Mouse (Mus musculus): ENCODE data around the gene Dpf3. TPM values are rescaled to one million over a fixed set of nuclear protein-coding genes. Genes with fewer than 3 reads are reported as not detected.

Gene Dpf3
- polyA plus RNA-seq, 1 experiment from 2014 or later, result 18.0 TPM

DNA sequence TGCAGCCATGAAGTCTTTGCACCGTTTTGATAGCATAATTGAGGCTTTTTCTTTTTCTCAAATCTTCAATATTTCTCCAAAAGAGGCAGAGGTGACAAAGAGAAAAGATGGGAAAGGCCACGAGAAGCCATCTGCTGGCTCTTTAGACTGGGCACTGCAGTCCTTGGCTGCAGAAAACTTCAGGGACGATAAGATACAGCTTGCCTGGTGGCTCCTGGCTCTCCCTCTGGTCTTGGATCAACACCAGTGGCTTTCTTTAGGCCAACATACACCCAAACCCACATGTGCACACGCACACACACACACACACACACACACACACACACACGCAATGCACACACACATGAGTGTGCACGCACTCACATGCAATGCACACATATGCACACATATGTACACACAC lies 278.7 kb downstream of the Dpf3 start:
- no peaks in the 10 kb centered on the region for H3K9me3 ChIP-seq (replicated peaks)
- H3K9ac ChIP-seq, result no peak overlapping the region
- ATAC-seq (ENCODE audit: low FRiP score), result no peak
- no peak overlapping the region for H3K27ac ChIP-seq
- H3K4me2 ChIP-seq (replicated peaks), result no peak overlapping the region
- no peak overlapping the region for H3K4me3 ChIP-seq
- H3K4me1 ChIP-seq, result peaks cover 42% of the 10 kb centered on the region
- H3K36me3 ChIP-seq, result no peaks in the 10 kb centered on the region
- 68% methylated on average over 6 of the region's 6 CpGs for WGBS
- no peaks in the 10 kb centered on the region for H3K27me3 ChIP-seq

DNA sequence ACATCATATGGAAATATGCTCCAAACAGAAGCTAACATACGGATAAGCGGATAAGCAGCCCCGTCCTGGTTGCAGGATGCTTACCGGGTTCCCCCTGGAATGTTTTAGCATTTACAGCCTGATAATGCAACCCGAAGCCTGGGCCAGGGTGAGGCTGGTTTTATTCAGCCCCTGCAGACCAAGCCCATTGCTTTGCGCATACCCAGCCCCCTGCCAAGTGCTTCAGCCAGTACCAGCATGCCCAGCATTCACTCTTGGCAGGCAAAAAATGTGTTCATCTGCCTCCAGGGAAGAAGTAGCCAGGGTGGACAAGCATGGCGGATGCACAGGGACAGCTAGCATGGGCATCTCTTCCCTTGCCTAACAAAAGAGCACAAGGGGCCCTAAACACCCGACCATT lies 279.5 kb downstream of the Dpf3 start:
- Histone ChIP-seq H3K4me3 (no peak overlapping the region), H3K4me2 (replicated peaks) (no peak overlapping the region), H3K9ac (no peak overlapping the region), H3K27ac (no peak overlapping the region), H3K27me3 (no peaks in the 10 kb centered on the region), H3K9me3 (replicated peaks) (no peaks in the 10 kb centered on the region), H3K4me1 (peaks cover 36% of the 10 kb centered on the region), H3K36me3 (no peaks in the 10 kb centered on the region)
- ATAC-seq (ENCODE audit: low FRiP score), result no peak
- WGBS, result 60% methylated on average over 8 of the region's 8 CpGs

DNA sequence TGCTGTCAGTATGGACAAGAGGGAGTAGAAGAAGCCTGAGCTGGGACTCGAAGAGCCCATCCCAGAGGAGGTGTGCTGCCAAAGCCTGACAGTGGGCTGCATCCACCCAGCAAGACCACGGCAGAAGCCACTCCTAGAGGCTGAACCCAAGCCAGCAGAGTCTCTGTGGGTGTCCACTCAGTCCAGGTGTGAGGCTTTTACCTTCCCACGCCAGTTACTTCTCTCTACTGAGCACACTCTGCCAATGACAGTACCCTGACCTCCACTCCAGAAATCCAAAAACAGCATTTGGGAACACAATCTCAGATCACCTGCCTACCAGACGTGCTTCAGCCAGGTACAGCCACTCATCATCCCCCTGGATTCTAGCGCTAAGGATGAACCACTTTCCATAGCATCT lies 280.0 kb downstream of the Dpf3 start:
- Histone ChIP-seq H3K4me3 (no peak overlapping the region), H3K9ac (no peak overlapping the region), H3K9me3 (replicated peaks) (no peaks in the 10 kb centered on the region), H3K27me3 (no peaks in the 10 kb centered on the region), H3K4me1 (peaks cover 36% of the 10 kb centered on the region), H3K27ac (no peak overlapping the region), H3K4me2 (replicated peaks) (no peak overlapping the region), H3K36me3 (no peaks in the 10 kb centered on the region)
- no peak for ATAC-seq (ENCODE audit: low FRiP score)
- WGBS, result 67% methylated on average over 5 of the region's 5 CpGs

DNA sequence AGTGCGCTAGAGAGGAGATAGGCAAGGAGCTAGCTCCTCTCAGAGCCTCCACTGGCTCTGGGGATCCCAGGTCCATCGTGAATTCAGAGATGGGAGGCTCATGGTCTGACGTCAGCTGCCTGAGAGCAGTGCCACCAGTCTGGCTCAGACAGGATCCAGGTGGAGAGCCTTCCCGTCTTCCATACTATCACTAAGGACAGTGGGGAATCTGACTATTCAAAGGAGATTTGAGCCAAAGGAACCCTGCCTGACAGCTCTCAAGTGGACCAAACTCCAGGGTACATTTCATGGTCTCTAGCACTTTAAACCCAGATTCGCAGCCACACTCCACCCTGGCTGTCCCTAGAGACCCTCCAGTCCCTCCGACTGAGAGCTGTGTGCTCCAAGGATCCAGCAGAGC lies 280.6 kb downstream of the Dpf3 start:
- peaks cover 39% of the 10 kb centered on the region for H3K4me1 ChIP-seq

DNA sequence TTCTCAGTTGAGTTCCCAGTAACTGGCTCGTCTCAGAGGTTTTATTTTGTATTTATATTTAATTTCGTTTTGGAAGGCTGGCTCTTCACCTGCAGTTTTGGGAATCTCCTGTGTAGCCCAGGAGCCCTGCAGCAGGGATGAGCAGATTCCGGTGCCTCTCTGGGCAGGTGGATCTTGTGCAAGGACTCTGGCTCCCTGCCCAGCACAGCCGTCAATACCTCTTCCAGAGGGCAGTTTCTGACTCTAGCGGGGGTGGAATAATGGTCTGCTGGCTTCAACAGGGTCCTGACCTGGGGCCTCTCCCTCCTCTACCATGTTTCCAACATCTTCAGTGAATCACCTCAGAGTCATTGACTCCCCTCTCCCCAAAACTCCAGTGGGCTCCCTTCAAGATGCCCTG lies 283.2 kb downstream of the Dpf3 start:
- H3K9me3 ChIP-seq (replicated peaks), result no peaks in the 10 kb centered on the region
- WGBS, result 44% methylated on average over 5 of the region's 5 CpGs

More for the DNA sequence above, 280.6 kb downstream of the Dpf3 start:
- H3K27me3 ChIP-seq, result no peaks in the 10 kb centered on the region
- no peaks in the 10 kb centered on the region for H3K36me3 ChIP-seq
- 77% methylated on average over 6 of the region's 6 CpGs for WGBS
- H3K4me2 ChIP-seq (replicated peaks), result no peak overlapping the region
- no peak overlapping the region for H3K27ac ChIP-seq
- H3K9ac ChIP-seq, result no peak overlapping the region
- H3K9me3 ChIP-seq (replicated peaks), result no peaks in the 10 kb centered on the region
- H3K4me3 ChIP-seq, result no peak overlapping the region
- ATAC-seq (ENCODE audit: low FRiP score), result no peak

DNA sequence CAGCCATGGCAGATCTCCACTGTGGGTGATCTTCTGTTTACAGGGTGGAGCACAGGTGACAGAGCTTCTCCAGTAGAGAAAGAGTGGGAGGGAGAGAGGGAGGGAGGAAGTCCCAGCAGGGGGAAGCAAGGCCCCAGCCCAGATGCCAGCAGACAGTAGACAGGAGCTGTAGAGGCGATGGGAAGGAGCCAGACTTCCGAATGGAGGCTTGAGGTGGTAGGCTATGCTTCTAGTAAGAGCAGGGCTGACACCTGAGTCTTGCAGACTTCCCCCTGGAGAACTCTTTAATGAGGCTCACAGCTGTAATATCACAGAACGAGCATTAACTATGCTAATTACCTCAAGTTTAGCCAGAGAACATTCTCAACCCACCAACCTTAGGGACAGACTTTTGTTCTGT lies 285.8 kb downstream of the Dpf3 start:
- no peak for ATAC-seq (ENCODE audit: low FRiP score)

More for the DNA sequence above, 283.2 kb downstream of the Dpf3 start:
- no peak overlapping the region for H3K9ac ChIP-seq
- H3K27ac ChIP-seq, result no peak overlapping the region
- H3K4me1 ChIP-seq, result peaks cover 32% of the 10 kb centered on the region
- no peak overlapping the region for H3K4me3 ChIP-seq
- no peak overlapping the region for H3K4me2 ChIP-seq (replicated peaks)
- no peak for ATAC-seq (ENCODE audit: low FRiP score)
- H3K36me3 ChIP-seq, result no peaks in the 10 kb centered on the region
- H3K27me3 ChIP-seq, result no peaks in the 10 kb centered on the region

DNA sequence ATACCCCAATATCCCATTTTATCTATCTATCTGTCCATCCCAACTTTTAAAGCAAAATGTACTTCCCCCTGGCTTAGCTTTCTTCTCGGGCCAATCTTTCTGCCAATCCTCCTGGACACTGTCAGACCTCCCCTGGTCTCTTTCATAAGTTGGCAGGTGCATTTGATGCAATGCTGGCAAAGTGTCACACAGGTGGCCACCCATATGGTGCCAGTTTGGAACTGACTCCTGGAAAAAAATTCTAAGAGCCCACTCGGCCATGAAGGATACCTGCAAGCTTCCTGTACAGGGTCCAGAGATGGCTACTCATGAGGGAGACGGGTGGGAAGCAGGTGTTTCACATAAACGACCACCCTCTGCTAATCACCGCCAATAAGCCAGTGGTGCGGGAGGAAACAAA lies 307.0 kb downstream of the Dpf3 start:
- no peak for ATAC-seq (ENCODE audit: low FRiP score)
- H3K9me3 ChIP-seq (replicated peaks), result no peaks in the 10 kb centered on the region
- no peaks in the 10 kb centered on the region for H3K36me3 ChIP-seq
- H3K4me1 ChIP-seq, result no peaks in the 10 kb centered on the region
- no peaks in the 10 kb centered on the region for H3K27me3 ChIP-seq
- H3K4me2 ChIP-seq (replicated peaks), result no peak overlapping the region
- no peak overlapping the region for H3K4me3 ChIP-seq
- 80% methylated on average over 6 of the region's 6 CpGs for WGBS
- H3K27ac ChIP-seq, result no peak overlapping the region
- no peak overlapping the region for H3K9ac ChIP-seq

More for the DNA sequence above, 285.8 kb downstream of the Dpf3 start:
- WGBS, result 21% methylated on average over 3 of the region's 3 CpGs
- Histone ChIP-seq H3K4me2 (replicated peaks) (no peak overlapping the region), H3K36me3 (no peaks in the 10 kb centered on the region), H3K4me3 (no peak overlapping the region), H3K9ac (no peak overlapping the region), H3K27ac (no peak overlapping the region), H3K9me3 (replicated peaks) (no peaks in the 10 kb centered on the region), H3K4me1 (peaks cover 14% of the 10 kb centered on the region), H3K27me3 (no peaks in the 10 kb centered on the region)

DNA sequence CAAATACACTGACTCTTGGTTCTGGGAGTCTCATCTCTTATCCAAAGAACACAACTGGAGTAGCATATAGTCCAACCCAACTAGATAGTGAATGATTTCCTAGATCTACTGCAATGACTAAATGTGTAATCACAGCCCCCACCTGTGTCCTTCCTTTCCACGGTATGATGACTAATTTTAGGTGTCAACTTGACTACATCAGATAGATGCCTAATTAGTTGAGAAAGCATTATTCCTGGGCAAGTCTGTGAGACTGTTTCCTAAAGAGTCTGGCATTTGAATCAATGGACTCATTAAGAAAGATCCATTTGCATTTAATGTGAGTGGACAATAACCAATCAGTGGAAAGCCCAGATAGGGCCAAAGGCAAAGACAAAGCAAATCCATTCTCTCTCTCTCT lies 307.7 kb downstream of the Dpf3 start:
- no peak for ATAC-seq (ENCODE audit: low FRiP score)
- Histone ChIP-seq H3K9ac (no peak overlapping the region), H3K27ac (no peak overlapping the region), H3K27me3 (no peaks in the 10 kb centered on the region), H3K4me1 (no peaks in the 10 kb centered on the region), H3K36me3 (no peaks in the 10 kb centered on the region), H3K4me3 (no peak overlapping the region), H3K4me2 (replicated peaks) (no peak overlapping the region), H3K9me3 (replicated peaks) (no peaks in the 10 kb centered on the region)
- WGBS, result 75% methylated on average over 1 of the region's 1 CpGs

DNA sequence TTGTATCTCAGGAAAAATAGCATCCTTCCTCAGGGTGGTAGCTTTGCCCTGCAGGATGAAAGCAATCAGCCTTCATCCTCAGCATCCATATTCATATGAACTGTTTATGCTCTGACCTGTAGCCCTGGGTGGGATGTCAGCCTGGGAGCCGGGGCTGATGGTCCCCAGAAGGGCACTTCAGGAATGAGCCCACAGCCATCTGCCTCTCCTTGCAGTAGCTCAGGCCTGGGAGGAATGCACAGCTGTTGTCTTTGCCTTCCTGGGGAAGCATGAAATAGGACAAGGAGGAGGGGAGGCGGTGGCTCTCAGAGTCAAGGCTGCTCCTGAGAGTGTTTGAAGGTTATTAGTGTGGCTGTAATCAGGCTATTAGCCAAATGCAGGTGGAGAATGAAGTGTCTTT lies 308.7 kb downstream of the Dpf3 start:
- H3K27ac ChIP-seq, result no peak overlapping the region
- H3K4me1 ChIP-seq, result no peaks in the 10 kb centered on the region

DNA sequence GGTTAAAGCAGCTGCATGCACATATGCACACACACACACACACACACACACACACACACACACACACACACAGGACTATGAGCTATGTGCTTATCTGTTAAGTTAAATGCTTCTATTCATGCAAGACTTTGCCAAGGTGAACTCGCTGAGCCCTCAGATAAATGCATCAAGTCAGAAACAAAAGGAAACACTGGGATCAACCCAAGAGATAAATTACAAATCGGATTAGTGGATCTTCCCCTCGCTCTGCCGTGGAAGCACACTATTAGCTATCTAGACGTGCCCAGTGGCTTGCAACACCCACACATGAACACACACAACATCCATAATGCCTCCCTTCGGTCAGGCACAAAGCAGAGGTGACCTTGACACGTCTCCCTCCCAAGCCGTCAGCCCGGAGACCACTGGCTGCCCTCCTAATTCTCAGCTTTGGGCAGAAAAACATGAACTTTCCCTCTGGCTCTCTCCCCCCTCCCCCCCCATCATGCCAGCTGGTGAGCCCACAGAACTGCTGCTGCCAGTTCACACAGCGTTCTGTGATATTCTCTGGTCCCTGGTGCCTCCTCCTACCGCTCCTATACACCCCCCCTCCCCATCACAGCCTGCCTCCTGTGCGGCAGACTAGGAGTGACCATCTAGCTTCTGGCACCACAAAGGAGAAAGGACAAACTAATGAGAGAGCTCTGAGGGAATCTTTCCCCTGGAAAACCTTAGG lies 317.9 kb downstream of the Dpf3 start:
- H3K9ac ChIP-seq, result 0 out of 2 replicates have a peak overlapping the region, but pooled peaks have one; percentile 9
- no peak overlapping the region for H3K4me2 ChIP-seq (replicated peaks)
- H3K4me1 ChIP-seq, result peaks cover 11% of the 10 kb centered on the region
- ATAC-seq (ENCODE audit: low FRiP score), result no peak
- H3K36me3 ChIP-seq, result no peaks in the 10 kb centered on the region
- no peaks in the 10 kb centered on the region for H3K9me3 ChIP-seq (replicated peaks)
- peak overlapping the region; percentile 30 for H3K27ac ChIP-seq
- 56% methylated on average over 12 of the region's 12 CpGs for WGBS
- H3K27me3 ChIP-seq, result no peaks in the 10 kb centered on the region
- H3K4me3 ChIP-seq, result no peak overlapping the region

More for the DNA sequence above, 308.7 kb downstream of the Dpf3 start:
- no peaks in the 10 kb centered on the region for H3K9me3 ChIP-seq (replicated peaks)
- no peaks in the 10 kb centered on the region for H3K36me3 ChIP-seq
- H3K9ac ChIP-seq, result no peak overlapping the region
- H3K27me3 ChIP-seq, result no peaks in the 10 kb centered on the region
- ATAC-seq (ENCODE audit: low FRiP score), result no peak
- H3K4me3 ChIP-seq, result no peak overlapping the region
- H3K4me2 ChIP-seq (replicated peaks), result no peak overlapping the region
- 67% methylated on average over 2 of the region's 2 CpGs for WGBS

DNA sequence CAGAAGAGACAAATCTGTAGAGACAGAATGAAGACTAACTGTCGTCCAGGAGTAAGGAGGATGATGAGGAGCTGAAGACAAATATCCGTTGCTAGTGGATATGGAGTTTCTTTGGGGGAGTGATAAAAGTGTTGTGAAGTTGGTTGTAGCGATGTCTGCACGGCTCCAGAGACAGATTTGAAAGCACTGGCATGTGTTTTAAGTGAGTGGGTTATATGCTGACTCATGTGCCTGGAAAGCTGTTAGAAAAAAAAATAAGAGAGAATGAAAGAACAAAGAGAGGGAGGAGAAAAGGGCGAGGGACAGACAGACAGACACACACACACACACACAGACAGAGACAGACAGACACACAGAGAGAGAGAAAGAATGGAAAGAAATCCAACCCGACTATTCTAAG lies 319.2 kb downstream of the Dpf3 start:
- H3K4me1 ChIP-seq, result peaks cover 11% of the 10 kb centered on the region
- no peak overlapping the region for H3K9ac ChIP-seq
- no peaks in the 10 kb centered on the region for H3K36me3 ChIP-seq
- no peak overlapping the region for H3K4me2 ChIP-seq (replicated peaks)
- H3K9me3 ChIP-seq (replicated peaks), result no peaks in the 10 kb centered on the region
- H3K4me3 ChIP-seq, result no peak overlapping the region
- ATAC-seq (ENCODE audit: low FRiP score), result no peak
- WGBS, result 92% methylated on average over 6 of the region's 6 CpGs
- H3K27me3 ChIP-seq, result no peaks in the 10 kb centered on the region
- H3K27ac ChIP-seq, result no peak overlapping the region

DNA sequence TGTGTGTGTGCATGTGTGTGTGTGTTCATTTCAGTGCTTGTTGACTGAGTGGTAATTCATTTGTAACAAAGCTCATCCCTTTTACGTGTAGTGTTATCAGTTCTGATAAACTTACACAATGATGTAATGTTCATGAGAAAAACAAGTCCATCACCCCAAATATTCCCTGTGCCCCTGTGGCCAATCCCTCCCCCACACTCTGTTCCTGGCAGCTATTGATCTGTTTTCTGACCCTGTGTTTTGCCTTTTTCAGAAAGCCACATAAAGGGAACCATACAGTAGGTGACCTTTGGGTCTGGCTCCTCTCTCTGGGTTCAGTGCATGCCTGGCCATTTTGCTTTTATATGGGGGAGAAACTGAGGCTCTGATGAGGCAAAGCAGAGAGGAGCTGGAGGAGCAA lies 322.5 kb downstream of the Dpf3 start:
- Histone ChIP-seq H3K9me3 (replicated peaks) (no peaks in the 10 kb centered on the region), H3K9ac (no peak overlapping the region), H3K27me3 (no peaks in the 10 kb centered on the region), H3K4me3 (no peak overlapping the region), H3K27ac (no peak overlapping the region), H3K4me1 (peaks cover 15% of the 10 kb centered on the region), H3K4me2 (replicated peaks) (no peak overlapping the region), H3K36me3 (no peaks in the 10 kb centered on the region)
- no peak for ATAC-seq (ENCODE audit: low FRiP score)
- WGBS, result 81% methylated on average over 1 of the region's 1 CpGs
